Mouse (Mus musculus) bone marrow macrophage, adult 2 months (primary cell): ENCODE results near the gene Castor2.

Experiments
- CTCF ChIP-seq: IDR thresholded peaks from 2 replicates; pipeline ENCODE4 v1.5.1; 2012; ENCODE audit warnings: low read depth, mild to moderate bottlenecking, low read length, moderate library complexity
- POLR2A ChIP-seq: IDR thresholded peaks from 2 replicates; pipeline ENCODE4 v1.6.1; 2012; ENCODE audit warnings: mild to moderate bottlenecking, low read depth, low read length, borderline replicate concordance

DNA sequence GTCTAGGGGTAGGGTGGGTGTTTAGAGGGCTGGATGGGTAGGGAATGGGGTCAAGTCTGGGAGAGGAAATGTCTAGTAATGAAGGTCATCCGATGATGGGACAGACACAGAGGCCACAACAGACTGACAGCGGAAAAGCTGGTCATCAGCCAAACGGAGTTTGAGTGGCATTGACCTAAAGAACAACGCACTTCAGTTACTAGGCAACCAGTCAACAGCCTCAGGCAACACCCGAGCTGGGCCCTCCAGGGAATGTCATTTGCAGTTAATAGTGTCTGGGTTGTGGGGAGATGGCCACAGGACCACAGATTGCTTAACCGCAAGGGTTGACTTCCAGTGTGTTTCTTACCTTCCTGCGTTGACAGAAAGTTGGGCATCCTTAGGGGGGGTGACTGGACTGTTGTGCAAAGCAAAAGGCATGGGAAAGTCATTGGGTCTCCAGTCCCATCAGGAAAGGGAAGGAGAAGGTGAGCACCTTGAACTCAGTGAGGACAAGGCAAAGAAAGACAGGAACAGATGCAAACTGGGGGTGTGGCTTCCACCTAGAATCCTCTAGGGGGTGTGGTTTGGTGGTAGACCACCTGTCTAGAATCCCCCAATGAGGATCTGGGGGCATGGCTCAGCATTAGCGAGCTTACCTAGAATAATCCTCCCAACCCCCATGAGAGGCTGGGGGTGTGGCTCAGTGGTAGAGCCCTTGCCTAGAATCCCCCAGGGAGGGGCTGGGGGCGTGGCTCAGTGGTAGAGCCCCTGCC is 21.8 kb downstream of the Castor2 start:
- TF ChIP-seq CTCF (no peak), POLR2A (no peak)
